11 mouse cellular contexts compared by ENCODE assay signal in the genomic region with DNA sequence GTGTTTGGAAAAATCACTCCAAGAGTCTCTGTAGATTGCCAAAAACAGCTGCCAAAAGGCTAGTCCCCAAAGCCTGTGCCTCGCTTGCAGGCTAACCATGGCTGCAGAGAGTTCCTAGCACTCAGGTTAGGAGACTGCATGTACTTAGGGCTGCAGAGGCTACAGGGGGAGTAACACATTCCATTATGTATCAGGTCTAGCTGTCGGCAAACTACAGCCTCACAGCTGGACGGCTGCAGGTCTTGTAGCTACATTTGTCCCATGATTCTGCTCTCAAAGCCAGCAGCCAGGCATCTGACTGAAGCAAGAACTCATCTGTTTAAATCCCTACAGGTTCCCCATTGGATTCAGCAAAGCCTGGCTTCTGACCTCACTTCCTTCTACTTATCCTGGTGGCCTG. TPM values are rescaled to one million over a fixed set of nuclear protein-coding genes. Genes with fewer than 3 reads are reported as not detected.
DNase-seq lines count a peak whose midpoint lies in the region; ATAC-seq and TF ChIP-seq lines count a peak whose summit lies in the region.
"Had no signal": no experiment of that assay in that cellular context is flagged by ENCODE, and none has a peak within 500 bp of the region (broad histone marks: within the 10 kb centered on the region; RNA-seq: fewer than 3 reads in every experiment).

No protein-coding gene starts in this region.

- no peak; the same call in 1 of the 2 replicates for ATAC-seq in heart, embryonic 15.5 days (replicated peaks; ENCODE audit: insufficient number of reproducible peaks, insufficient read depth, low FRiP score, low read depth)
- peak; percentile 18 for ATAC-seq in liver, embryonic 11.5 days (replicated peaks; ENCODE audit: low FRiP score)
- no peak for ATAC-seq in monocyte, adult 5-6 weeks (replicated peaks; ENCODE audit: insufficient number of reproducible peaks, low FRiP score, low TSS enrichment, poor library complexity, severe bottlenecking)
- ATAC-seq in forebrain, embryonic 15.5 days (replicated peaks): no peak

- peak overlapping the region; percentile 54 for H3K27ac ChIP-seq in gastrocnemius, adult 2 months
- peak overlapping the region; percentile 79 for H3K27ac ChIP-seq in heart, embryonic 15.5 days
- peak overlapping the region; percentile 87 for H3K27ac ChIP-seq in liver, embryonic 11.5 days (ENCODE audit: low read depth, low read length)
- H3K27ac ChIP-seq in forebrain, embryonic 15.5 days (replicated peaks): no peak overlapping the region

- H3K4me2 ChIP-seq in heart, embryonic 15.5 days: 0 out of 2 replicates have a peak overlapping the region, but pooled peaks have one; percentile 6
- H3K4me2 ChIP-seq in liver, embryonic 11.5 days: peak overlapping the region; percentile 19
- H3K4me2 ChIP-seq in forebrain, embryonic 15.5 days (replicated peaks): no peak overlapping the region

- H3K9me3 ChIP-seq in heart, embryonic 15.5 days (replicated peaks): no peaks in the 10 kb centered on the region
- H3K9me3 ChIP-seq in liver, embryonic 11.5 days (ENCODE audit: control insufficient read depth, low read length): no peaks in the 10 kb centered on the region
- no peaks in the 10 kb centered on the region for H3K9me3 ChIP-seq in forebrain, embryonic 15.5 days

- no peak for TF ChIP-seq CTCF in gastrocnemius, adult 2 months (IDR thresholded peaks at IDR 0.05)

- H3K27me3 ChIP-seq in heart, embryonic 15.5 days: no peaks in the 10 kb centered on the region
- no peaks in the 10 kb centered on the region for H3K27me3 ChIP-seq in liver, embryonic 11.5 days (replicated peaks; ENCODE audit: control insufficient read depth, insufficient read depth, low read length)
- no peaks in the 10 kb centered on the region for H3K27me3 ChIP-seq in forebrain, embryonic 15.5 days

- H3K9ac ChIP-seq in heart, embryonic 15.5 days: no peak overlapping the region
- H3K9ac ChIP-seq in liver, embryonic 11.5 days (ENCODE audit: low read depth, low read length): peak overlapping the region; percentile 13
- H3K9ac ChIP-seq in forebrain, embryonic 15.5 days (replicated peaks): no peak overlapping the region

- no peak for DNase-seq in gastrocnemius, adult 2 months
- no peak for DNase-seq in gastrocnemius, adult 8-10 months (ENCODE audit: low spot score in 2 of 2)
- peak; percentile 21 for DNase-seq in ZHBTc4 (ENCODE audit: low read depth, low spot score)
- no peak for DNase-seq in liver, embryonic 11.5 days (ENCODE audit: low spot score)
- no peak for DNase-seq in left cerebral cortex, postnatal 25 days (ENCODE audit: low spot score in 2 of 2)
- DNase-seq: embryo, embryonic 11 days; kidney, adult 8-10 months; left cerebral cortex, postnatal 4 days had no signal

- intact Hi-C loops in gastrocnemius, adult 2 months (cut with DNase I): no loop called here
- intact Hi-C loops in left cerebral cortex, postnatal 25 days (cut with DNase I): loop anchor here (5.0 kb wide), 1 partner anchor 33 kb away; no protein-coding TSS in a partner anchor

- no peaks in the 10 kb centered on the region for H3K36me3 ChIP-seq in heart, embryonic 15.5 days
- no peaks in the 10 kb centered on the region; the same call in 1 of the 2 replicates for H3K36me3 ChIP-seq in liver, embryonic 11.5 days (ENCODE audit: control insufficient read depth, insufficient read depth, low read length)
- H3K36me3 ChIP-seq in forebrain, embryonic 15.5 days: no peaks in the 10 kb centered on the region

- peaks cover 79% of the 10 kb centered on the region for H3K4me1 ChIP-seq in heart, embryonic 15.5 days (replicated peaks)
- H3K4me1 ChIP-seq in liver, embryonic 11.5 days (replicated peaks; ENCODE audit: control insufficient read depth, insufficient read depth, low read length): peaks cover 86% of the 10 kb centered on the region
- peaks cover 53% of the 10 kb centered on the region for H3K4me1 ChIP-seq in forebrain, embryonic 15.5 days

- 16% methylated on average over 3 of the region's 3 CpGs for WGBS in heart, embryonic 15.5 days
- 39% methylated on average over 3 of the region's 3 CpGs for WGBS in liver, embryonic 11.5 days
- WGBS in forebrain, embryonic 15.5 days: 56% methylated on average over 3 of the region's 3 CpGs

- H3K4me3 ChIP-seq in gastrocnemius, adult 2 months: no peak overlapping the region
- no peak overlapping the region for H3K4me3 ChIP-seq in heart, embryonic 15.5 days
- no peak overlapping the region for H3K4me3 ChIP-seq in liver, embryonic 11.5 days (ENCODE audit: low read depth, low read length)
- no peak overlapping the region for H3K4me3 ChIP-seq in forebrain, embryonic 15.5 days

RNA-seq across cellular contexts. Expression of gene Gna12, which starts 35.5 kb away (rescaled TPM):
- 10 to 100 TPM; 21.7 to 29.8 TPM for total RNA-seq in gastrocnemius, adult 2 months (2021)
- total RNA-seq in gastrocnemius, adult 8-10 months (2022): 10 to 100 TPM; 21.4 to 30.8 (median 24.5) TPM
- 37.9 and 53.4 TPM in 2 replicates for polyA plus RNA-seq in heart, embryonic 15.5 days (2015; fragmentation: Nextera tagmentation; extraction: Ambion mirVana)
- 25.1 and 31.1 TPM in 2 replicates for polyA plus RNA-seq in liver, embryonic 11.5 days (2014; fragmentation: Nextera tagmentation; extraction: Ambion mirVana)
- 10.1 to 11.7 TPM (median 10.6 TPM) in 3 replicates for total RNA-seq in monocyte, adult 5-6 weeks (2017)
- polyA plus RNA-seq in forebrain, embryonic 15.5 days (2015; fragmentation: Nextera tagmentation; extraction: Ambion mirVana): 26.3 and 65.4 TPM in 2 replicates
- 10 to 100 TPM; 72.1 to 76.6 TPM for total RNA-seq in left cerebral cortex, postnatal 25 days (2021)
